Mouse (Mus musculus): ENCODE measurements around the gene Pamr1. TPM values are rescaled to one million over a fixed set of nuclear protein-coding genes. Genes with fewer than 3 reads are reported as not detected.

The Pamr1 gene
- 1.9 and 4.4 TPM in 2 replicates for polyA plus RNA-seq (2014; fragmentation: Nextera tagmentation; extraction: Ambion mirVana)

DNA sequence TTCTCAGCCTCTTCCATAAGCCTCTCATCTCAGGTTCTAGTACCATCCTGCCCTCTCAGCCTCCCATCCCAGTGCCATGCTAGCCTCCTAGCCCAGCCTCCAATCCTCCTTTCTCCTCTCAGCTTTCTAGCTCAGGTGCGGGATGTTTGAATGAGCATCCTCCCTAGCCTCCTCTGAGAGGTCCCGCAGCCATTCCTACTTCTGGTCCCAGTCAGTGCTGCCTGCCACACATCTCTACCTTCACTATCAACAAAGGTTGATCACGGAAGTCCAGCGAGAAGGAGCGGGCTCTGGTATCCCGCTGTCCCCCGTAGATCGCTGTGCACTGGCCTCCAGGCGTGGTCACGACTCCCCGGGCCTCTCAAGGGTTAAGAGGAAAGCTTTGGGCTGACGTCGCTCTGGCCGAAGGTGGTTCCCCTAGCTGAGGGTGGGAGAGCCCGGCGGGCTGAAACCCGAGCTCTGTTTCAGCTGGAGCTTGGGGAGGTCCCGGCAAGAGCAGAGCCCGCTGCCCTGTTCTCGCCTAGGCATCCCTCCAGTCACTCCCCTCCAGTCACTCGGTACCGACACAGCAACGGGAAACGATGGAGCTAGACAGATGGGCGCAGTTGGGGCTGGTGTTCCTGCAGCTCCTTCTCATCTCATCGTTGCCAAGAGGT, at the start of gene Pamr1:
TSS of gene Pamr1 (plus strand) at position 402 of the 656 bp plus-strand sequence.
- Histone ChIP-seq H3K4me3 (ENCODE audit: low read depth, low read length) (peak within 1 kb of the TSS; percentile 28), H3K4me2 (ENCODE audit: low read depth, severe bottlenecking) (peak within 1 kb of the TSS; percentile 67), H3K9ac (ENCODE audit: low read length) (peak within 1 kb of the TSS; percentile 22; the same call in 1 of the 2 replicates), H3K27ac (replicated peaks; ENCODE audit: low read depth, low read length) (no peak within 1 kb of the TSS), H3K36me3 (ENCODE audit: control insufficient read depth, insufficient read depth, low read length) (no peaks in the 10 kb centered on the region), H3K9me3 (ENCODE audit: control insufficient read depth, low read length) (no peaks in the 10 kb centered on the region), H3K27me3 (ENCODE audit: control insufficient read depth, insufficient read depth, low read length) (0 out of 2 replicates have a peak, but pooled peaks cover 9% of the 10 kb centered on the region), H3K4me1 (ENCODE audit: control insufficient read depth, insufficient read depth, low read length) (peaks cover 16% of the 10 kb centered on the region; the same call in 1 of the 2 replicates)
- ATAC-seq (ENCODE audit: insufficient number of reproducible peaks, low FRiP score, low TSS enrichment, low read depth), result peak; percentile 76
- DNase-seq (ENCODE audit: low spot score), result peak; percentile 79
- whole genome bisulfite sequencing, result 1% methylated on average over 26 of the region's 26 CpGs

DNA sequence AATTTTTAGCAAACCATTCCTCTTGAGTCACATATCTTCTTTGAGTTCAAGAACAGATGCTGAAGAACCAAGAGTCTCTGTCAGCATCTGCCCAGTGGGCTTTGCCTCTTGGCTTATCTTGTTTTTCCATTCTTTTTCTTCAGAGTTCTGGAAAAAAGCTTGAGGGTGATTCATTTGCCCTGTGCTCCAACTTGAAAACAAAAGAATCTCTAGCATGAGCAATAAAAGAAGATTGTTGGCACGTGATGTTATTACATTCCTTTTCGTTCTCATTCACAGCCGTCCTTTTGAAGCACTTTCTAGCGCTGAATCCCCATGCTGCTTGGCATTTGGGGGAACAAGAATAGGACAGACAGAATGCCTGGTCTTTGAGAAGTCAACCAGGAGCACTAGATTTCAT, 42.2 kb upstream of the Pamr1 start:
- no peak for DNase-seq (ENCODE audit: low spot score)
- H3K27me3 ChIP-seq (ENCODE audit: control insufficient read depth, insufficient read depth, low read length), result no peaks in the 10 kb centered on the region
- 54% methylated on average over 4 of the region's 4 CpGs for WGBS
- no peak overlapping the region for H3K4me3 ChIP-seq (ENCODE audit: low read depth, low read length)
- no peak for ATAC-seq (ENCODE audit: insufficient number of reproducible peaks, low FRiP score, low TSS enrichment, low read depth)
- H3K9ac ChIP-seq (ENCODE audit: low read length), result no peak overlapping the region
- H3K4me1 ChIP-seq (ENCODE audit: control insufficient read depth, insufficient read depth, low read length), result no peaks in the 10 kb centered on the region
- no peaks in the 10 kb centered on the region for H3K9me3 ChIP-seq (ENCODE audit: control insufficient read depth, low read length)
- no peak overlapping the region for H3K4me2 ChIP-seq (ENCODE audit: low read depth, severe bottlenecking)
- H3K27ac ChIP-seq (replicated peaks; ENCODE audit: low read depth, low read length), result no peak overlapping the region
- H3K36me3 ChIP-seq (ENCODE audit: control insufficient read depth, insufficient read depth, low read length), result no peaks in the 10 kb centered on the region

DNA sequence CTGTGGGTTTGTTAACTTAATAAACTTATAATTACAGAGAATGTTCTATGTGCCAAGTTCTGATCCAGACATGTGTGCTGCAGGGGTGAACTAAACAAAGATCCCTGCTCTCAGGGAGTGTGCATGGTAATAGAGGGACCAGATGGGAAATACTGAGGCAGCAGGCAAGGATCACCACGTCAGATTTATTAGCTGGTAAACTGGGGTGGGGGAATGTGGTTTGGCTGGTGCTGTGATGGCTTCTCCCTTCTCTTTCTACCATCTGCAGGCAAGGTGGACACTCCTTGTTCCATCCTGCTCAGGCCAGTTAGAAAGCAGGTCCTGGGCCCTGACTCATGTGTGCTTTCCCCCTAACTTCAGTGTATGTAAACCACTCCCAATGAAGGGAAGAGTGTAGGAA, 41.7 kb upstream of the Pamr1 start:
- Histone ChIP-seq H3K9me3 (ENCODE audit: control insufficient read depth, low read length) (no peaks in the 10 kb centered on the region), H3K27ac (replicated peaks; ENCODE audit: low read depth, low read length) (no peak overlapping the region), H3K4me2 (ENCODE audit: low read depth, severe bottlenecking) (no peak overlapping the region), H3K4me1 (ENCODE audit: control insufficient read depth, insufficient read depth, low read length) (no peaks in the 10 kb centered on the region), H3K36me3 (ENCODE audit: control insufficient read depth, insufficient read depth, low read length) (no peaks in the 10 kb centered on the region), H3K4me3 (ENCODE audit: low read depth, low read length) (no peak overlapping the region), H3K9ac (ENCODE audit: low read length) (no peak overlapping the region), H3K27me3 (ENCODE audit: control insufficient read depth, insufficient read depth, low read length) (no peaks in the 10 kb centered on the region)
- no peak for DNase-seq (ENCODE audit: low spot score)
- 14% methylated on average over 1 of the region's 1 CpGs for WGBS
- ATAC-seq (ENCODE audit: insufficient number of reproducible peaks, low FRiP score, low TSS enrichment, low read depth), result no peak

GRCm38 (mm10) chr2:102519956-102520355, 29.9 kb upstream of the Pamr1 start:
- Histone ChIP-seq H3K27ac (replicated peaks; ENCODE audit: low read depth, low read length) (no peak overlapping the region), H3K4me2 (ENCODE audit: low read depth, severe bottlenecking) (no peak overlapping the region), H3K9ac (ENCODE audit: low read length) (no peak overlapping the region), H3K36me3 (ENCODE audit: control insufficient read depth, insufficient read depth, low read length) (no peaks in the 10 kb centered on the region), H3K27me3 (ENCODE audit: control insufficient read depth, insufficient read depth, low read length) (no peaks in the 10 kb centered on the region), H3K4me1 (ENCODE audit: control insufficient read depth, insufficient read depth, low read length) (no peaks in the 10 kb centered on the region), H3K4me3 (ENCODE audit: low read depth, low read length) (no peak overlapping the region), H3K9me3 (ENCODE audit: control insufficient read depth, low read length) (no peaks in the 10 kb centered on the region)
- DNase-seq (ENCODE audit: low spot score), result no peak
- ATAC-seq (ENCODE audit: insufficient number of reproducible peaks, low FRiP score, low TSS enrichment, low read depth), result no peak

- DNase-seq (ENCODE audit: low spot score), result no peak
- no peaks in the 10 kb centered on the region for H3K4me1 ChIP-seq (ENCODE audit: control insufficient read depth, insufficient read depth, low read length)
- H3K9me3 ChIP-seq (ENCODE audit: control insufficient read depth, low read length), result no peaks in the 10 kb centered on the region
- WGBS, result 83% methylated on average over 4 of the region's 4 CpGs
- no peak overlapping the region for H3K27ac ChIP-seq (replicated peaks; ENCODE audit: low read depth, low read length)
- H3K4me2 ChIP-seq (ENCODE audit: low read depth, severe bottlenecking), result no peak overlapping the region
- ATAC-seq (ENCODE audit: insufficient number of reproducible peaks, low FRiP score, low TSS enrichment, low read depth), result no peak
- no peaks in the 10 kb centered on the region for H3K36me3 ChIP-seq (ENCODE audit: control insufficient read depth, insufficient read depth, low read length)
- no peak overlapping the region for H3K4me3 ChIP-seq (ENCODE audit: low read depth, low read length)
- H3K27me3 ChIP-seq (ENCODE audit: control insufficient read depth, insufficient read depth, low read length), result no peaks in the 10 kb centered on the region
- H3K9ac ChIP-seq (ENCODE audit: low read length), result no peak overlapping the region
These were observed 22.2 kb upstream of the Pamr1 start for GRCm38 (mm10) chr2:102527563-102527962.

- no peaks in the 10 kb centered on the region for H3K36me3 ChIP-seq (ENCODE audit: control insufficient read depth, insufficient read depth, low read length)
- no peaks in the 10 kb centered on the region for H3K4me1 ChIP-seq (ENCODE audit: control insufficient read depth, insufficient read depth, low read length)
- no peak for DNase-seq (ENCODE audit: low spot score)
- H3K27me3 ChIP-seq (ENCODE audit: control insufficient read depth, insufficient read depth, low read length), result no peaks in the 10 kb centered on the region
- ATAC-seq (ENCODE audit: insufficient number of reproducible peaks, low FRiP score, low TSS enrichment, low read depth), result no peak
- no peak overlapping the region for H3K4me2 ChIP-seq (ENCODE audit: low read depth, severe bottlenecking)
- WGBS, result 71% methylated on average over 4 of the region's 4 CpGs
- H3K27ac ChIP-seq (replicated peaks; ENCODE audit: low read depth, low read length), result no peak overlapping the region
- no peak overlapping the region for H3K4me3 ChIP-seq (ENCODE audit: low read depth, low read length)
- H3K9ac ChIP-seq (ENCODE audit: low read length), result no peak overlapping the region
- H3K9me3 ChIP-seq (ENCODE audit: control insufficient read depth, low read length), result no peaks in the 10 kb centered on the region
These were observed 16.4 kb upstream of the Pamr1 start for GRCm38 (mm10) chr2:102533437-102533836.

DNA sequence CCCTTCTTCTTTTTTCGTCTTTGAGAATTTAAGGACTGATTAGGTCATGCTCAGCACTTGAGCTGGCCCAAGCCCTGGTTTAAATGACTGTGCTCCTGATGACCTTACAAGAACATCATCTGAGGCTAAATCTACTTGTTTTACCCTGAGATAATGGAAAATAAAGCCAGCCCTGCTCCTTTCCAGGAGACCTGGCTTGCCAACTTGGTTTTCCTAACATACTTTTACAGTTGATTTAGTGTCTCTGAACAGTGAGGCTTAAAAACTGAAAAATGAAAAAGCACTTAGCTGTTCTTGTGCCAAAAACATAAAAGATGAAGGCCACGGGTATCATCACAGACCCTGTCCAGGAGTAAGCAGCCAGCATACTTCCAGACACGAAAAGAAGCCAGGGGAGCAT, 13.0 kb upstream of the Pamr1 start:
- Histone ChIP-seq H3K9me3 (ENCODE audit: control insufficient read depth, low read length) (no peaks in the 10 kb centered on the region), H3K27ac (replicated peaks; ENCODE audit: low read depth, low read length) (no peak overlapping the region), H3K4me1 (ENCODE audit: control insufficient read depth, insufficient read depth, low read length) (peaks cover 12% of the 10 kb centered on the region), H3K4me2 (ENCODE audit: low read depth, severe bottlenecking) (no peak overlapping the region), H3K27me3 (ENCODE audit: control insufficient read depth, insufficient read depth, low read length) (no peaks in the 10 kb centered on the region), H3K36me3 (ENCODE audit: control insufficient read depth, insufficient read depth, low read length) (no peaks in the 10 kb centered on the region), H3K9ac (ENCODE audit: low read length) (no peak overlapping the region), H3K4me3 (ENCODE audit: low read depth, low read length) (no peak overlapping the region)
- WGBS, result 80% methylated on average over 3 of the region's 3 CpGs
- DNase-seq (ENCODE audit: low spot score), result no peak
- no peak for ATAC-seq (ENCODE audit: insufficient number of reproducible peaks, low FRiP score, low TSS enrichment, low read depth)

- DNase-seq (ENCODE audit: low spot score) (peak; percentile 53), ATAC-seq (ENCODE audit: insufficient number of reproducible peaks, low FRiP score, low TSS enrichment, low read depth) (peak; percentile 67)
- 22% methylated on average over 11 of the region's 11 CpGs for WGBS
- H3K4me3 ChIP-seq (ENCODE audit: low read depth, low read length), result no peak overlapping the region
- H3K4me2 ChIP-seq (ENCODE audit: low read depth, severe bottlenecking), result no peak overlapping the region
- H3K36me3 ChIP-seq (ENCODE audit: control insufficient read depth, insufficient read depth, low read length), result no peaks in the 10 kb centered on the region
- H3K9ac ChIP-seq (ENCODE audit: low read length), result no peak overlapping the region
- H3K27ac ChIP-seq (replicated peaks; ENCODE audit: low read depth, low read length), result no peak overlapping the region
- H3K9me3 ChIP-seq (ENCODE audit: control insufficient read depth, low read length), result no peaks in the 10 kb centered on the region
- H3K27me3 ChIP-seq (ENCODE audit: control insufficient read depth, insufficient read depth, low read length), result no peaks in the 10 kb centered on the region
- peaks cover 12% of the 10 kb centered on the region for H3K4me1 ChIP-seq (ENCODE audit: control insufficient read depth, insufficient read depth, low read length)
These were observed 9.2 kb upstream of the Pamr1 start for GRCm38 (mm10) chr2:102540438-102541230.
